Mouse (Mus musculus) bone marrow, adult 2 months (tissue): ENCODE results near the gene St8sia1.

Experiments
- CTCF ChIP-seq: fragments of 200-500 bp; IDR thresholded peaks from 2 replicates; pipeline ENCODE4 v1.5.1; 2011; ENCODE audit warnings: low read length, control low read depth; ENCODE audit not compliant: control insufficient read depth, insufficient read depth
- POLR2A ChIP-seq: fragments of 200-500 bp; IDR thresholded peaks from 2 replicates; pipeline ENCODE4 v1.6.1; 2011; ENCODE audit warnings: low read depth, mild to moderate bottlenecking, control low read depth, low read length, borderline replicate concordance; ENCODE audit not compliant: control insufficient read depth

DNA sequence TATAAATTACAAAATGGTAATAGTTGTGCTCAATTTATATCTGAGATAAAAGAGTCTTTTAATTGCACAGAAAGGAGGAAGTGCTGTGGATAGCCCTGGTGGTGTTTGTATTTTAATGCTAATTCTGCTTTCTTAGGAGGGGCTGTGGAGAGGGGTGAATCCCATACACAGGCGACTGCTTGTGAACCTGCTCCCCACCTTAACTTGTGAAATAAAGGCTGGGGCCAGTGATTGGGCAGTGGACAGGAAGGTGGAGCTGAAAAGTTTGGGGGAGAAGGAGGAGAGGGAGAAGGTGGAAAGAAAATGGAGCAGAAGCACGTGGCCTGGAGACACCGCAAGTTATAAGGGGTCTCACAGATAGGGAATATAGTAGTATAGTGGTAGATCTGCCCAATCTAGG is 32.6 kb upstream of the St8sia1 start:
- TF ChIP-seq CTCF (no peak), POLR2A (no peak)
